Mouse (Mus musculus): ENCODE data around the gene Rgs7bp.
"Not testable (repeated sequence)": the region's sequence is repeated elsewhere in the genome, so short reads cannot be mapped to it uniquely, and the experiment has no call there.

Gene Rgs7bp

DNA sequence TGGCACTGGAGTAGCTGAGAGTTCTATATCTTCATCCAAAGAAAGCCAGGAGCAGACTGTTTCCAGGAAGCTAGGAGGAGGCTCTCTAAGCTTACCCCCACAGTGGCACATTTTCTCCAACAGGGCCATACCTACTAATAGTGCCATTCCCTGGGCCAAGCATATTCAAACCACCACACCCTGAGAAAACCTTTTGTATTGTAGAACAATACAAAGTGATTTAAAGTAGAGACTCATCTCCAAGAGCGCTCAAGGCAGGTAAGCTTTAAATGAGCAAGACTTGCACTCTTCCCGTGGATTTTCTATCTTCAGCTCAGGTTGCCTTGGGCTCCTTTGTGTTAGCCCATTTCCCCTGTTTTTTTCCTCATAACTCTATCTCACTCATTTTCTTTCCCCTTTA, 118.1 kb downstream of the Rgs7bp start:
- DNase-seq = no peak

DNA sequence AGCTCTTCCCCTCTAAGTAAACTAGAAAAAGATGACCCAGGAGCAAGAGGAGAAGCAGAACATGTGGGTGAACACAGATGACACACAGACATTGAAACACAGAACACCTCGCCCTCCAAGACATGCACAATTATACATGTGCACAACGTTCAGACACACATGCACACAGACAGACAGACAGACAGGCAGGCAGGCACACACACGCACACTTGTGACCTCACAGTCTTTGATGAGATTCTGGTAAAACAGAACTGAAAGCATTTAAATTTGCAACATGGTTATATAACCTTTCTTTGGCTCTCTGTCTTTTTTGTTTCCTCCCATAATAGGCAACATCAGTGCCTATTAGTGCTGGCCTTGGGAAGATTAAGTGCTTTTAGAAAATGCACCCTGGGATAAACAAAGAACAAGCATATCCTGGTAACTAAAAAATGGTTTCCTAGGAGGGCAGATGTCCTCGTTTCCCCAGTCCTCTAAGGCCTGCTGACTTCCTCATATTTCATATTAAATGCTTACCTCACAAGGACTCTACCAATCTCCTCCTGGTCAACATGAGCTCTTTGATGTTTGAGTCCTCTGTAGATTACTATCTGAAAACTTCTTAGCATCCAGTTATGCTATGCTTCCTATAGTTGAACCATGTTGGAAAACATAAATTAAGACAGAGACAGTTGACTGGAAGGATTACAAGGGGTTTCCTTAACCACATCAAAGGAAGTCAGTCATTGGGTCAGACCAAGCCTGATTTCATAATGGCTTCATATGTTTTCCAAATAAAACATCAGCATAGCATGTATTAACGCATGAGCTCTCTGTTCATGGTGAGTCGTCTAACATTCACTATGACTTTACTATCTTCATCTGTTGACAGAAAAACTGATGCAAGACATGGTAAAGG, 122.8 kb downstream of the Rgs7bp start:
- no peak for DNase-seq

DNA sequence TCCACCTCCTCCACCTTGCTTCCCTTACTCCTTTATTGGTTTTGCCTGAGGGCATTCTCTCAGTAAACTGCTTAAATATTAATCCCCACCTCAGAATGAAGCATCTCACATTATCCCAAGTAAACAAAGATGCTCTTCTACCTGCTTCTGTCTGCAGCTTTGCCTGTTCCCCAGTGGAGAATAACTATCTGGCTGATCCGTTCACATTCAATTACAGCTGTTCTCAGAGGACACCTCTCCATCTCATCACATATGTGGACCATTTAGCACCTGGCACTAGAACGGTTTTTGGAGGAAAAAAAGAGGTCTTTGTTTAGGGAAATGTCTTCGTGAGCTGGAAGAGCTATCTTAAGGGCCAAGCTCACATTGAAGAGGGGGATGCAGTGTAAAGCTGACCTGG, 123.9 kb downstream of the Rgs7bp start:
- DNase-seq = no peak

DNA sequence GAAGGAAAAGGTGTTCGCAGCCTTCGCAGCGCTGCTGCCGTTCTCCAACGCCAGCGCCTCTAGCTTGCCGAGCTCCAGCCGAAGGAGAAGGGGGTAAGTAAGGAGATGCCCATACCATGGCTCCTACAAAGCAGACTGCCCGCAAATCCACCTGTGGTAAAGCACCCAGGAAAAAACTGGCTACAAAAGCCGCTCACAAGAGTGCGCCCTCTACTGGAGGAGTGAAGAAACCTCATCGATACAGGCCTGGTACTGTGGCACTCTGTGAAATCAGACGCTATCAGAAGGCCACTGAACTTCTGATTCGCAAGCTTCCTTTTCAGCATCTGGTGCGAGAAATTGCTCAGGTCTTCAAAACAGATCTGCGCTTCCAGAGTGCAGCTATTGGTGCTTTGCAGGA, 136.1 kb downstream of the Rgs7bp start:
- DNase-seq = peak; percentile 12 to 20

DNA sequence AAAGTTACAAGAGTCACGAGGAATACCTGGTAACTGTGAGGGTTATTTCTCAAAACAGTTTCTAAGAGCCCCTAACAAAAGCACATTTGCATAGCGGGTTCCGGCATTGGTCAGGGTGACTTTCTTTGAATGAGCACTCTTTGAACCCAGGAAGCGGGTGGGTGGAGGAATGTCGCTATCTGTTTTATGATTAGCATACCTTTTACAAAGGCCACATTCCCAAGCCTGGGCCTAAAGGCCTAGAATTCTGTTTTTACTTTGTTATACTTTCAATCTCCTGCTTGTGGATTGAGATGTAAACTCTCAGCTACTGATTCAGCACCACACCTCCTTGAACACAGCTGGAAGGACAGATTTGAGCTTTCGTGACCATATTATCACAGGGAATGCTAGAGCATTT, 138.0 kb downstream of the Rgs7bp start:
- DNase-seq = not testable (repeated sequence)

DNA sequence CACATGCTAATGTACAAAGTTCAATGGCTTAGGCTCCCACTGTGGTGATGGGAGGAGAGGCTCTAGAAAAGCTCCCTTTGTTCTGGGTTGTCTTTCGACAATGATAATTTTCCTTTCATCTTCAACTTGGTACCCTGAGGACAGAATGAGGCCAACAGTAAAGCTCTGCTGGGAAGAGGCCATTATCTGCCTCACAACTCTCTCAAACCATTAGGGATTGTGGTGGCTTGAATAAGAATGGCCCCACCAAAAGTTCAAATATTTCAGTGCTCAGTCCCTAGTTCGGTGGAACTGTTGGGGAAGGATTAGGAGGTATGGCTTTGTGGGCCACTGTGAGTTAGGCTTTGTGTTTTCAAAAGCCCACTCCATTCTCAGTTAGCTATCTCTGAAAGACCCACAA, 138.6 kb downstream of the Rgs7bp start:
- no peak for DNase-seq

DNA sequence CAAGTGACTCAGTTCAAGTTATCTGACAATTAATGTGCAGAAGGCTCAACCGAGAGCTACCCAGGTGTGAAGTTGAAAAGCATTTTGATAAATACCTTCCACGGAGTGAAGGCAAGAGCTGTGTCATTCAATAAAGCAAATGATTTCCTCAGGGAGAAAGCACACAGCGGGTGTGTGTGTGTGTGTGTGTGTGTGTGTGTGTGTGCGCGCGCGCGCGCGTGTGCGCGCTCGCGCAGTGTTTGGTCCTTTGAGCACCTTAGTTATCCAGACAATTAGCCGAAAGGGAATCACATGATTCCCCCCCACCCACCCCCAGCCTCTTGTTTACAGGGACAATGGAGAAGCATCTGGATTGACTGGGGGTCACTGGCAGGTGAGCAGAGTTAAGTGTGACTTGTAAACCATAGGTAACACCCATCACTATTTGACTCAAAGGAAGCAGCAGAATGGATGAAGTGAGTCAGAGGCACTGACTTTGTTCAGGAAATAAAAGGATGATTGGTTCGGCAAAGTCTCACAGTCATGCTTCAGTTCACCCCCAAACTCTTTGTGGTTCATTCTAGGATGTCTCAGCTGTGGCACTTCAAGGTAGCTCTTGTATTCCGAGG, 140.3 kb downstream of the Rgs7bp start:
- no peak for DNase-seq

DNA sequence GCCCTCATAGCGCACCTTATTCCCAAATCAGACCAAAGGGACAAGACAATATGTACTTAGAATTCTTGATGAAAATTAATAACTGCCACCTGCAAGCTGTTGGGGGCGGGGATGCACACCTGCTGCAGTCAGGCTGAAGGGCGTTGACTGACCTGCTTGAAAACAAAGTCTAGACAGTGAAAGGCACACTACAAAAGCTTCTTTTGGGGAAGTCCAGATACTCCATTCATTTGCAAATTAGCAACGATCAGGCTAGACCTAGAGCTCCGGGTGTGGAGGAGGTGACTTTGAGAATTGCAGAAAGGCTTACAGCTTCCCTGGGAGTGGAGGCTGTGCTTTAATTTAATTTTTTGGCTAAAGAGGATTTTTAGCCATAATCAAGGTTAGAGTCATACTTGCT, 143.1 kb downstream of the Rgs7bp start:
- DNase-seq = not testable (repeated sequence)

DNA sequence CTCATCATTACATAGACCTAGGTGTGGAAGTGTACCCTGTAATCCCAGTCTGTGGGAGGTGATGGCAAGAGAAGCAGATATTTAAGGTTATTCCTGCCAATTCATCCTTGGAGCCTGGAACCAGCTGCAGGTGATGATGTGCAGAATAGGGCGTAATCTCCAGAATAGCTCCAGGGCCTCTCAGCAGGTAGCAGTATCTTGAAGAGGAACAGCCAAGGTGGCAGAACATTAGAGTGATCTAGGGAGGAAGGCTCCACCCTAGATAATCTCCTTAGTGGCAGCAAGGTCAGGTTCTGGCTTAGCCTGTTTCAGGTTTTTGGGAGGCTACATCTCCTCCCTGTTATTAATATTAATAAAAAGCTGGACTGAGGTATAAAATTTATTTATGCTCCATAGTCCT, 143.7 kb downstream of the Rgs7bp start:
- DNase-seq = not testable (repeated sequence)

DNA sequence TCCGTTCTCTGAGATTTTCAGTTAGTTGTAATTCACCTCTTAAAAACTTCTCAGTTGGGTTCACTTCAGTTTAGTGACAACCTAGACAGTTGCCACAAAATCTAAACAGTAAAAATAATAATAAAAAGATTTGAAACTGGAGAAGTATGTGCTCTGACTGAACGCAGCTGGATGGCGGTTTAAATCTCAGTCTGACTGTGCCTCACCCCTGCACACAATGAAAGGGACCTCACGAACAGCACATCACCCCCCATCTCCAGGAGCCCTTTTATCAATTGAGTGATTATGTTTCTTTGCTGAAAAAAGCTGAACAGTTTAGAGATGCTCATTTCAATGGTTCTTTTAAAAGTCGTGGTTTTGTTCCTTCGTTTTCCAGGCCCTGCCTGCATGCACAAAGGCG, 146.0 kb downstream of the Rgs7bp start:
- no peak for DNase-seq
